Mouse (Mus musculus) B cell, adult 67 days (primary cell): ENCODE measurements around the gene Oosp3. TPM values are rescaled to one million over a fixed set of nuclear protein-coding genes. Genes with fewer than 3 reads are reported as not detected.

ENCODE experiments used
- total RNA-seq, 2 experiments: library from RNA; stranded (reverse); gene quantifications; 4 replicates each; pipeline ENCODE4 v1.2.4; 2023

The Oosp3 gene
- not detected for total RNA-seq

GRCm38 (mm10) chr19:11696755-11697154 lies at the start of gene Oosp3:
Gene Oosp3 (plus strand): TSS chr19:11697055.

GRCm38 (mm10) chr19:11660459-11660858 lies 36.4 kb upstream of the Oosp3 start, which contains the start of gene Oosp2:
Gene Oosp2 (minus strand): TSS chr19:11660559.

GRCm38 (mm10) chr19:11690839-11691238 lies 6.0 kb upstream of the Oosp3 start, which contains the start of gene Oosp1:
Gene Oosp1 (minus strand): TSS chr19:11691150.

GRCm38 (mm10) chr19:11747298-11747697 lies 50.4 kb downstream of the Oosp3 start, which contains the start of gene Gif:
Gene Gif (plus strand): TSS chr19:11747554.

Other genes starting within 250 kb of the Oosp3 start
- 10 to 100 TPM; 17.6 to 24.1 TPM for gene Ms4a6c, start 227.7 kb upstream of the Oosp3 start, total RNA-seq
- gene Gm8369, start 211.1 kb upstream of the Oosp3 start, total RNA-seq: 100 to 1,000 TPM; 170 to 202 TPM
- gene Ms4a6b, start 180.5 kb upstream of the Oosp3 start, total RNA-seq: 10 to 100 TPM; 87.9 to 94.8 TPM
- not detected for gene Ms4a4d, start 160.3 kb upstream of the Oosp3 start, total RNA-seq
- gene Ms4a6d, start 92.2 kb upstream of the Oosp3 start, total RNA-seq: 1 to 10 TPM; 3.4 to 3.8 TPM
- gene Ms4a2, start 73.3 kb upstream of the Oosp3 start, total RNA-seq: not detected
- not detected for gene Ms4a3, start 56.2 kb upstream of the Oosp3 start, total RNA-seq
- gene Oosp2, start 36.5 kb upstream of the Oosp3 start, total RNA-seq: 1 to 10 TPM in 1 of 2 experiments, not detected in 1; 1.5 TPM
- gene Oosp1, start 5.9 kb upstream of the Oosp3 start, total RNA-seq: 1 to 10 TPM in 1 of 2 experiments, under 1 TPM in 1; 0.93 to 1.2 TPM
- gene Gif, start 50.5 kb downstream of the Oosp3 start, total RNA-seq: not detected
- 10 to 100 TPM; 28.3 to 28.4 TPM for gene Mrpl16, start 73.3 kb downstream of the Oosp3 start, total RNA-seq
- gene Stx3, start 122.3 kb downstream of the Oosp3 start, total RNA-seq: 1 to 10 TPM; 1.0 TPM
- not detected for gene Olfr1417, start 142.2 kb downstream of the Oosp3 start, total RNA-seq
- not detected for gene Olfr1418, start 164.0 kb downstream of the Oosp3 start, total RNA-seq
- gene Olfr1419, start 178.1 kb downstream of the Oosp3 start, total RNA-seq: not detected
- gene Olfr1420, start 189.5 kb downstream of the Oosp3 start, total RNA-seq: not detected
- gene Patl1, start 215.3 kb downstream of the Oosp3 start, total RNA-seq: 10 to 100 TPM; 57.4 to 69.2 TPM